Mouse (Mus musculus) cerebellum, adult 11-12 months (tissue): ENCODE results near the gene Tpsb2.

Experiments used
- DNase-seq: peaks from one replicate; pipeline ENCODE4 v3.0.0; 2022

Gene Tpsb2

DNA sequence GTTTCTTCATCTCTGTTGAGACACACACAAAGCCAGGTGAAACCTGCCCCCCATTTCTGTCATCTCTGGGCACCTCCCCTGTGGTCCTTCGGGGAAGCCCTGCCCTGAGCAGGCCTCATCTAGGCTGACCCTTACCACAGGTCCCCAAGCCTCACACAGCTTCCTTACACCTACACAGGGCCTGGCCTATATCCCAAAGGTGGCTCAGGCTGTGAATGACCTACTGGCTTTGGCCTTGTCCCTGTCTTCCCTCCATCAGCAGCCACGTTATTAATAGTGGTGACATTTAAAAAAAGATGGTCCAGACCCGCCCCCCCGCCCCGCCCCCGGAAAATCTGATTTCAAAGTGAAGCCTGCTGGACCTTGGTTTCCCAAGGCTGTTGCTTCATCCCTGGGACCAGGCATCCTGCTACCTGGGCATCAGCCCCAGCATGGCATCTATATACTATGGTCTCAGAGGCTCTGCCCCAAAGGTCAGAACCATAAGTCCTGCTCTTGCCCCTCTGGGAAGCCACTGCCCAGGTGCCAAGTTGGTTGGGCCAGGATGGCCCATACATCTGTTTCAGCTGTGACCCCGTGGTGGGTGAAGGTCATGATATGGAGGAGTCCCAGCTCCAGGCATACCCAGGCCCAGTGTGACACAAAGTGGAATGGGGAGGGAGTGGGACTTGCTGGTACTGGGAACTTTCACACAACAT, 42.3 kb downstream of the Tpsb2 start:
- DNase-seq = no peak

DNA sequence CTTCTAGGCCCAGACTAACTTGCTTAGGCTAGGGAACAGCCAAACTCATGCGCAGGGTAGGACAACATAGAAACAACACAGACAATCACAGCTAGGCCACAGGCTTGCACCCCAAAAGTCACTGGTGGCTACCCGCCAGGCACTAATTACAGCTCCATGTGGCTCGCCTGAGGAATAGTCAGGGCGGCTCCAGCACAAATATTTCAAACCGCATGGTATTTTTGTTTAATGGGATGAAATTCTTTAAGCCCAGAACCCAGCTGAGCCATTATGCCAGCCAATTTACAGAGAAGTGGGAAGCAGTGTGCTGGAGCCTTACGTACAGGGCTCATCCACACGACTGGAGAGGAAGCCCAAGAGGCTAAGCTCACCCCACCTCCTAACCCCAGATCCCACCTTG, 43.5 kb downstream of the Tpsb2 start:
- no peak for DNase-seq

DNA sequence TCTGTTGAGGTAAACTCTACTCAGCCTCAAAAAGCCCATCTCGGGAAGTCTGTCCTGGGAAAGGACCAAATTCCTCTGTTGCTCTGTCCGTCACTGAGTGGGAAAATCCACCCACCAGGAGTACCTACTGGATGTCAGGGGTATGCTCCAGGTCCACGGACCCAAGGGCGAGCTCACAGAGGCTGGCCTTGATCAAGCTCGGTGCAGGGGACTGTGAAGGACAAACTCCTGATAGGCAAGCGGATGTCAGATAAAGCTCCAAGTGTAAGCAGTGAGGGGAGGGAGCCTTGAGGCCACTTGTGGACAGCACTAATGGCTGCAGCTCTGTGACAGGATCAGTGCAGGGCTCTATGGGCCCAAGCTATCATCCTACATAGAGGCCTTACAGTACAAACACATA, 44.1 kb downstream of the Tpsb2 start:
- DNase-seq = no peak

DNA sequence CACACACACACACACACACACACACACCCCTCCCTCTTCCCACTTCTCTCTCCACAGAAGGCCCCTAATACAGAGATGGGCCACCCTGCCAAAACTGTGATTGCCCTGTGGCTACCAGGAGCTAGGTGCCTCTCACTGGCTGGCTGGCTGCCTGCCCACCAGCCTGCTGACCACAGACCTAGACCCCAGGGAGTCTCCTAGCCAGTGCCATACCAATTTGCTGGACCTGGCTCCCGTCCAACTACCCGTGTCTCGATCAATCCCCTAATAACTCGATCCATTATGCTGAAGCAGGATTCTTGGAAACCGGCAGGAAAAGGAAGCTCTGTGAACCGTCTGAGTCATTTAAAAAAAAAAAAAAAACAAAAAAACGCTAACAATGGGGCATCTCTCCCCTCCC, 44.7 kb downstream of the Tpsb2 start:
- DNase-seq = no peak

DNA sequence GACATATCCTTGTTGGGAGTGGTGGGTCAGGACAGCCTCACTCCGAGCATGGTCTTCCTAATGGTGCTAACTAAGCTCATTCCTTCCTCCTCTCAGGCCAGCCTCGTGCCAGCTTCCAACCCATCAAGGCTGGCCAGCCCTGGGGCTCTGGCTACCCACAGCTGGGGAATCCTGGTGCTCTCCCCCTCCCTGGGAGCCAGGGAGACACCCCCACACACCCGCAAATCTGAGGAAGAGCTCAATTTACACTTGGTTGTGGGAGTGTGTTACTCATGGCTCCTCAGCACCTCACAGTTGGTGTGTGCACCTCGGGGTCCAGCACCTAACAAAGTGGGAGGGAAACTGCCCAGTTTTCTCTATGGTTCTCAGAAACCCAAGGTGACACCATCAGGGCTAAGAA, 45.1 kb downstream of the Tpsb2 start:
- no peak for DNase-seq

DNA sequence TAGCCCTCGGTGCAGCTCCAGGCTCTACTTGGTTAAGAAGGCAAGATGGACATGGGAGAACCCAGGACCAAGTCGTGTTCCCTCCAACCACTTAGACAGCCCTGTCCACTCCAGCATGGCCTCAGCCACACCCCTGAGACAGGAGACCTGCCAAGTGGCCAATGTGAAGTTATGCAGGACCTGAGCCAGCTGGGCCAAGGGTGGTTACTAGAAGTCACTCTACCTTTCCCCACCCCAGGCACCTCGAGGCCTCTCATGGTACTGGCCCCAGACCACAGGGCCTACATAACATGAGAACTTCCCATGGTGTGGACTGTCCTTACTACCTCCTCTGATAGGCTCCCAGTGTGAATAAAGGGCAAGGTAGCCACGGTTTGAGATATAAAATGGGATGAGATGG, 48.1 kb downstream of the Tpsb2 start:
- DNase-seq = no peak

DNA sequence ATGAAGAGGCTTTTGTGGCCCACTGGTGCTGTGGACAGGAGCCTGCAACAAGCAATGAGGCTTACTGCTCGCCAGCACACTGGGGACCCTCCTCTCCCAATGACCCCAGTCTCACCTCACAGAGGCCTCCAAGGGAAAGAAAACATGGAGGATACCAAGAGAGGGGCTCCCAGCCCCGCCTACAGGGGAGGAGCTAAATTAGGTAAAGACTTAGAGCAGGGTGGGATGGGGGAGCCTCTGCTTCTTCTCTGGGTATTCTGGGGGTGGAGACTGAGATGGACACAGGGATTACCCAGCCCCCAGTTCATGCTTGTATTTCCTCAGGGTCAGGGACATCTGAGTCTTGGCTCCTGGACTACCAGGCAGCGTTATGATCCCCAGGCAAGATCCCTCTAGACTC, 48.8 kb downstream of the Tpsb2 start:
- no peak for DNase-seq

DNA sequence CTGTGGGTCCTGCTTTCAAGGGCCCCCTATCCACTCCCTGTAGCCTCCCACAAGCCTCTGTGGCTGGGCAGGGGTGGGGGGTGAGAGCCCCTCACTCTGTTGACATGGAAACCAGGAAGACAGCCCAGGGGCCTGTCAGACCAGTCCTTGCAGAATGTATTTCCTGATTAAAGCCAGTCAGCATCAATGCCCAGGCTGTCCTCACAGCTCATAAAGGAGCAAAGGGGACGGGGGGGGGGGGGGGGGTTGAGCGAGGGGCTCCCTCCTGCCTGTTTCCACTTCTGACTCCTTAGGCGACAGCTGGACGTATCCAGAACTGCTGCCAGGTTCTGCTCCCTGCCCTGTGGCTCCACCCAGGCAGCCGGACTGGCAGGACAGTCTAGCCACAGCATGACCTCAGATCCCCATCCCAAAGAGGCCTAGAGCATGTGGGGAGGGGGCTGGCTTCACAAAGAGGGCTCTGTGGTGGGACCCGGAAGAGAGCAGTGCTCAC, 49.4 kb downstream of the Tpsb2 start:
- no peak for DNase-seq

DNA sequence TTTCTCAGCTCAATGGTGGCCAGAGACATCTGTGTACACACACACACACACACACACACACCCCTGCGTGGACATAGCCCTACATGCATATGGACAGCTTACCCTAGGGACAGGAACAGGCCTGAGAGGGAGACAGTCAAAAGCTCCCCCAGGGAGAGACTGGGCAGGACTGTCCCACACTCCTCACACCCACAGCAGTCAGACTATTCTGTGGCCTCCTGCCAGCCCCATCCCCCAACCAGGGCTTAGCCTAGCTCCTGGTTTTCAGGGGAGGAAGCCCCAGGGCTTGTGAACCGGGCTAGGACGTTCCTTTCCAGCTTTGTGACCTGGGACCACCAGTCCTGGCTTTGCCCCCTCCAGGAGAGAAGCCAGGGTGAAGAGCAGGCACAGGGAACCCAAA, 50.1 kb downstream of the Tpsb2 start:
- DNase-seq = no peak

DNA sequence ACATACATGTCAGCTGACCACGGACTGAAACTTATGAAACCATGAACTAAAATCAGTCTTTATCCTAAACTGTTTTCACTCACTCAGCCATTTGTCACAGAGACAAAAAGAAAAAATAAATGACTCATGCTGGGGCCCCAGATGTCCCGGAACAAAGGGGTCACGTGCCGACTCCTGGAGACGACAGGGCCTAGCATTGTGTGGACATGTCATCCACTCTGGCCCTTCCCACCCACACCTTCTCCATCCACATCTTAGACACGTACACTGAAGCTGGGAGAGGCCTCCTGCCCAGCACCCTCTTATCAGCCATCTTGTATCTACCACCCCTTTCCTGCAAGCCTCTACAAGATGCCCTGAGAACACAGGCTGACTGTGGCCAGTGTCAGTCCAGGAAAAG, 51.9 kb downstream of the Tpsb2 start:
- no peak for DNase-seq
